Mouse (Mus musculus) hematopoietic stem cell, adult 5-6 weeks (primary cell): Measurements from ENCODE around the gene Iqch. TPM values are rescaled to one million over a fixed set of nuclear protein-coding genes. Genes with fewer than 3 reads are reported as not detected.

ENCODE experiments used
- ATAC-seq, 2 experiments: fragments of 125-278 bp in 1 of 2; replicated peaks in 1 of 2; 2 replicates each; pipeline ENCODE4 v1.8.0; 2016 to 2017; ENCODE audit warnings: inconsistent platforms in 2 of 2, mild to moderate bottlenecking in 2 of 2, moderate number of reproducible peaks in 2 of 2, low read depth in 1 of 2, moderate TSS enrichment in 1 of 2; ENCODE audit not compliant: low FRiP score in 2 of 2, poor library complexity in 2 of 2, severe bottlenecking in 2 of 2, insufficient read depth in 1 of 2, low TSS enrichment in 1 of 2
- total RNA-seq: library from RNA; stranded (forward); fragments of 172-1452, 232-1000 nt; gene quantifications from 2 replicates; pipeline ENCODE4 v1.2.3, GENCODE M21; 2017

Iqch gene
- total RNA-seq, 1 experiment from 2014 or later = 0.40 TPM

GRCm38 (mm10) chr9:63534371-63534780 is 67.9 kb downstream of the Iqch start:
- no peak for ATAC-seq

- no peak for ATAC-seq
Measured at GRCm38 (mm10) chr9:63532966-63533711, 69.2 kb downstream of the Iqch start.

- no peak for ATAC-seq
Measured at GRCm38 (mm10) chr9:63523937-63524253, 78.4 kb downstream of the Iqch start.

- ATAC-seq = no peak
Measured at GRCm38 (mm10) chr9:63523251-63523936, 78.9 kb downstream of the Iqch start.

GRCm38 (mm10) chr9:63512851-63513250 is 89.4 kb downstream of the Iqch start:
- ATAC-seq = no peak

- no peak for ATAC-seq
Measured at GRCm38 (mm10) chr9:63511034-63511433, 91.3 kb downstream of the Iqch start.

- no peak for ATAC-seq
Measured at GRCm38 (mm10) chr9:63507110-63507509, 95.2 kb downstream of the Iqch start.

GRCm38 (mm10) chr9:63503890-63504289 is 98.4 kb downstream of the Iqch start:
- no peak for ATAC-seq

- ATAC-seq = no peak
Measured at GRCm38 (mm10) chr9:63501516-63501915, 100.8 kb downstream of the Iqch start.

- ATAC-seq = no peak
Measured at GRCm38 (mm10) chr9:63499912-63500311, 102.4 kb downstream of the Iqch start.

- ATAC-seq = no peak
Measured at GRCm38 (mm10) chr9:63495786-63496185, 106.5 kb downstream of the Iqch start.

GRCm38 (mm10) chr9:63493746-63494145 is 108.5 kb downstream of the Iqch start:
- ATAC-seq = no peak

- ATAC-seq = no peak
Measured at GRCm38 (mm10) chr9:63492291-63492690, 110.0 kb downstream of the Iqch start.

- ATAC-seq = no peak
Measured at GRCm38 (mm10) chr9:63490521-63491307, 111.6 kb downstream of the Iqch start.

- no peak for ATAC-seq
Measured at GRCm38 (mm10) chr9:63489156-63489555, 113.1 kb downstream of the Iqch start.

- ATAC-seq = no peak
Measured at GRCm38 (mm10) chr9:63465561-63465960, 136.7 kb downstream of the Iqch start.

- ATAC-seq = peak in 1 of 2 experiments; percentile 62; a peak in 3 of 4 replicates
Measured at GRCm38 (mm10) chr9:63462296-63462695, 140.0 kb downstream of the Iqch start.

- no peak for ATAC-seq
Measured at GRCm38 (mm10) chr9:63456401-63456800, 145.9 kb downstream of the Iqch start.
